Mouse (Mus musculus) stomach, postnatal 0 days (tissue): ENCODE measurements around the gene Nlgn1.

Source experiments
- CTCF ChIP-seq: IDR thresholded peaks from 2 replicates; pipeline ENCODE4 v1.5.1; 2016; ENCODE audit warnings: antibody characterized with exemption, low read depth, mild to moderate bottlenecking, moderate library complexity
- EP300 ChIP-seq: optimal IDR thresholded peaks from 2 replicates; pipeline ENCODE3; 2016; ENCODE audit warnings: antibody characterized with exemption

- TF ChIP-seq CTCF = no peak
- no peak for TF ChIP-seq EP300
Observed at GRCm38 (mm10) chr3:26243274-26243673, 89.0 kb downstream of the Nlgn1 start.
